Mouse (Mus musculus) forebrain, embryonic 12.5 days (tissue): ENCODE measurements around the gene Sertad2. TPM values are rescaled to one million over a fixed set of nuclear protein-coding genes. Genes with fewer than 3 reads are reported as not detected.

Experiments used
- ATAC-seq: fragments of 200-750 bp; cut with Nextera tagmentation; 2 replicates; pipeline ENCODE4 v1.8.0; 2017; ENCODE audit warnings: moderate TSS enrichment; ENCODE audit not compliant: low FRiP score
- H3K27ac ChIP-seq: fragments of 300-500 bp; sonication (generic); 2 replicates; pipeline ENCODE4 v1.5.1; 2016; ENCODE audit warnings: mild to moderate bottlenecking
- H3K27me3 ChIP-seq: fragments of 300-500 bp; sonication (generic); 2 replicates; pipeline ENCODE4 v1.6.1; 2016; ENCODE audit warnings: mild to moderate bottlenecking
- H3K36me3 ChIP-seq: fragments of 300-500 bp; sonication (generic); replicated peaks from 2 replicates; pipeline ENCODE4 v1.6.1; 2016; ENCODE audit warnings: mild to moderate bottlenecking
- H3K4me1 ChIP-seq: fragments of 300-500 bp; sonication (generic); 2 replicates; pipeline ENCODE4 v1.6.1; 2016
- H3K4me2 ChIP-seq: fragments of 300-500 bp; sonication (generic); 2 replicates; pipeline ENCODE4 v1.6.1; 2016; ENCODE audit warnings: mild to moderate bottlenecking, moderate library complexity
- H3K4me3 ChIP-seq: fragments of 300-500 bp; sonication (generic); replicated peaks from 2 replicates; pipeline ENCODE4 v1.5.1; 2016; ENCODE audit warnings: mild to moderate bottlenecking
- H3K9ac ChIP-seq: fragments of 300-500 bp; sonication (generic); 2 replicates; pipeline ENCODE4 v1.6.1; 2016; ENCODE audit warnings: mild to moderate bottlenecking
- H3K9me3 ChIP-seq: fragments of 300-500 bp; sonication (generic); 2 replicates; pipeline ENCODE4 v1.6.1; 2016
- WGBS: fragments of 180-500 bp; shearing (Covaris S2); methylation state at CpG from one replicate; pipeline ENCODE4 v1.1.7; 2016; 5-methylcytosine and 5-hydroxymethylcytosine counted together
- polyA plus RNA-seq: library from polyadenylated mRNA; unstranded; fragments of >200 nt; fragmentation: Nextera tagmentation; extraction: Ambion mirVana; gene quantifications from 2 replicates; pipeline ENCODE4 v1.2.1, GENCODE M21; 2016

Gene Sertad2
- polyA plus RNA-seq, 1 experiment from 2014 or later = 33.5 TPM

DNA sequence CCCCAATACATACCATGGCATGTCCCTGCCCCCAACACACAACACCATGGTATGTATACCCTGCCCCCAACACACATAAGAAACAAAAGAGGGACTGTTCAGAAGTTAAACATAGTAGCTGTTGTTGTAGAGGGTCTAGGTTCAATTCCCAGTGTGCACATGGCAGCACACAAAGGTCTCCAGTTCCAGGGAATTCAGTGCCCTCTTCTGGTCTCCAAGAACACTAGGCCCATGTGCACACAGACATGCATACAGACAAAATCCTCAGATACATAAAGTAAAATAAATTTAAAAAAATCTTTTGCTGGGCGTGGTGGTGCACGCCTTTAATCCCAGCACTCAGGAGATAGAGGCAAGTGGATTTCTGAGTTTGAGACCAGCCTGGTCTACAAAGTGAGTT lies 39.7 kb downstream of the Sertad2 start:
- no peaks in the 10 kb centered on the region for H3K36me3 ChIP-seq
- no peak overlapping the region for H3K9ac ChIP-seq
- H3K9me3 ChIP-seq = no peaks in the 10 kb centered on the region
- 97% methylated on average over 2 of the region's 2 CpGs for WGBS
- H3K4me2 ChIP-seq = no peak overlapping the region
- H3K4me1 ChIP-seq = no peaks in the 10 kb centered on the region
- no peaks in the 10 kb centered on the region for H3K27me3 ChIP-seq
- no peak for ATAC-seq
- no peak overlapping the region for H3K27ac ChIP-seq
- H3K4me3 ChIP-seq = no peak overlapping the region

DNA sequence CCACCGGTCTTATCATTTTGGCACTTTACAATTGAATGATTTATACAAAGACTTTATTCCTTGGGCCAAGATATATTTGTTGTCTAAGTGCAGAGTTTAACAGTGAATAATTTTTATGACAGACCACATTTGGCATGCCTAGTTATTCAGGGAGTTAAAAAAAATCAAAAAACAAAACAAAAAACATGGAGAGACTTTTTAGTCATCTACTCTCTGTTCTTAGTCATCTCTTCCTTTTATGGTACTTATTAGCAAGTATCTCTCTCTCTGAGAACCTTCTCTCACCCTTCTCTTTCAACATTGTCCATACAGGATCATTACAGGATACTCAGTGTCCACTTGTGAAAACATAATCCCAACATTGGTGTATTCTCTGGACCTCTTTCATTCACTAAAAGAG lies 42.2 kb downstream of the Sertad2 start:
- Histone ChIP-seq H3K4me1 (no peaks in the 10 kb centered on the region), H3K27me3 (no peaks in the 10 kb centered on the region), H3K4me2 (no peak overlapping the region), H3K36me3 (no peaks in the 10 kb centered on the region), H3K9me3 (no peaks in the 10 kb centered on the region), H3K9ac (no peak overlapping the region), H3K4me3 (no peak overlapping the region), H3K27ac (no peak overlapping the region)
- 100% methylated on average over 1 of the region's 1 CpGs for WGBS
- ATAC-seq = no peak

DNA sequence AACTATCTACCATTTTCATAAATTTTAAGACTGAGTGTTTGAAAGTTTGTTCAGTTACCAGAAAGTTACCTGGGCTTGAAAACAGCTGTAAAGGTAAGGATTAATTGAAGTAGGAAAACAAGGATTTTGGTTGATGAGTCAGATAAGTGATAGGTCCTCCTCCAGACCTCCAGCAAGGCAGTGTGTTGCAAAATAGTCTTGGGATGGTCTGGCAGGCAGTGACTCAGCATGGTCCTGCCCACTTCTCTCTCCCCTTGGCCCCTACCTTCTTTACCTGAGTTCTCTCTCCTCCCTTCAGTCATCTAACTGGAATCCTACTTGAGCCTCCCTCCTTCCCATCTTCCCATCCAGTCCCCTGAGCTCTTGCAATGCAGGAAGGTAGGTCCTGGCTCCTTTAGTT lies 43.1 kb downstream of the Sertad2 start:
- Histone ChIP-seq H3K4me1 (no peaks in the 10 kb centered on the region), H3K4me2 (no peak overlapping the region), H3K9me3 (no peaks in the 10 kb centered on the region), H3K9ac (no peak overlapping the region), H3K36me3 (no peaks in the 10 kb centered on the region), H3K4me3 (no peak overlapping the region), H3K27ac (no peak overlapping the region), H3K27me3 (no peaks in the 10 kb centered on the region)
- ATAC-seq = no peak

DNA sequence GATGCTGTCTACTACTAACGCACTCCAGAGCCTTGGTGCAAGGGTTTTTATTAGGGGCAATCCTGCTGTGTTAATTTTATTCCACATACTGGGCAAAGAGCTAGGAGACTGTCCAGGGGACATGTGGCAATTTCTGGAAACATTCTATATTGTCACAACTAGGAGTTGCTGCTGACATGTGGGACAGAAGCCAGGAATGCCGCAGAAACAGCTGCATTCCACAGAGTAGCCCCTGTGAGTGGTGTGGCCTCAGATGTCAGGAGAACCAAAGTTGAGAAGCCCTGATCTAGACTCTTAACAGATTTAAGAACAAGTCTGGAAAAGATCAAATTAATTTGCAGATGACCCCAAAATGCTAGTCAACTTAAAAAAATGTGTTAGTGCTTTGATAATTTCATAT lies 46.3 kb downstream of the Sertad2 start:
- no peaks in the 10 kb centered on the region; the same call in 1 of the 2 replicates for H3K4me1 ChIP-seq
- WGBS = 80% methylated on average over 2 of the region's 2 CpGs
- no peaks in the 10 kb centered on the region for H3K36me3 ChIP-seq
- no peak for ATAC-seq
- H3K4me2 ChIP-seq = no peak overlapping the region
- no peaks in the 10 kb centered on the region for H3K27me3 ChIP-seq
- H3K9ac ChIP-seq = no peak overlapping the region
- H3K9me3 ChIP-seq = no peaks in the 10 kb centered on the region
- H3K27ac ChIP-seq = no peak overlapping the region
- H3K4me3 ChIP-seq = no peak overlapping the region

DNA sequence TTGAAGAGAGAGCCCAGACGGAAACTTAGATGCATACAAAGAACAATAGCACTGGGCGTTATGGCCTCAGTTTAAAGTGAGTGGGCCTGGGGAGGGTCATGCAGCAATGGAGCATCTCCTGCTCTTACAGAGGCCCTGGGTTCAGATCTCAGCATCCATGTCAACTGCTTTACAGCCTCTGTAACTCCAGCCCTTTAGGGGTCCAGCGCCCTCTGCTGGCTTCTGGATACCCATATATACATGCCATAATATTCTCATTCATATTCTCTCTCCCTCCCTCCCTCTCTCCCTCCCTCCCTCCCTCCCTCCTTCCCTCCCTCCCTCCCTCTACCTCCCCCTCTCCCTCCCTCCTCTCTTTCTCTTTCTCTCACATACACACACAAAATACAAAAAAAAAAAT lies 49.0 kb downstream of the Sertad2 start:
- 61% methylated on average over 3 of the region's 3 CpGs for WGBS
- Histone ChIP-seq H3K9ac (no peak overlapping the region), H3K9me3 (no peaks in the 10 kb centered on the region), H3K4me1 (no peaks in the 10 kb centered on the region; the same call in 1 of the 2 replicates), H3K27me3 (no peaks in the 10 kb centered on the region), H3K4me2 (no peak overlapping the region), H3K27ac (no peak overlapping the region), H3K36me3 (no peaks in the 10 kb centered on the region), H3K4me3 (no peak overlapping the region)
- no peak for ATAC-seq

DNA sequence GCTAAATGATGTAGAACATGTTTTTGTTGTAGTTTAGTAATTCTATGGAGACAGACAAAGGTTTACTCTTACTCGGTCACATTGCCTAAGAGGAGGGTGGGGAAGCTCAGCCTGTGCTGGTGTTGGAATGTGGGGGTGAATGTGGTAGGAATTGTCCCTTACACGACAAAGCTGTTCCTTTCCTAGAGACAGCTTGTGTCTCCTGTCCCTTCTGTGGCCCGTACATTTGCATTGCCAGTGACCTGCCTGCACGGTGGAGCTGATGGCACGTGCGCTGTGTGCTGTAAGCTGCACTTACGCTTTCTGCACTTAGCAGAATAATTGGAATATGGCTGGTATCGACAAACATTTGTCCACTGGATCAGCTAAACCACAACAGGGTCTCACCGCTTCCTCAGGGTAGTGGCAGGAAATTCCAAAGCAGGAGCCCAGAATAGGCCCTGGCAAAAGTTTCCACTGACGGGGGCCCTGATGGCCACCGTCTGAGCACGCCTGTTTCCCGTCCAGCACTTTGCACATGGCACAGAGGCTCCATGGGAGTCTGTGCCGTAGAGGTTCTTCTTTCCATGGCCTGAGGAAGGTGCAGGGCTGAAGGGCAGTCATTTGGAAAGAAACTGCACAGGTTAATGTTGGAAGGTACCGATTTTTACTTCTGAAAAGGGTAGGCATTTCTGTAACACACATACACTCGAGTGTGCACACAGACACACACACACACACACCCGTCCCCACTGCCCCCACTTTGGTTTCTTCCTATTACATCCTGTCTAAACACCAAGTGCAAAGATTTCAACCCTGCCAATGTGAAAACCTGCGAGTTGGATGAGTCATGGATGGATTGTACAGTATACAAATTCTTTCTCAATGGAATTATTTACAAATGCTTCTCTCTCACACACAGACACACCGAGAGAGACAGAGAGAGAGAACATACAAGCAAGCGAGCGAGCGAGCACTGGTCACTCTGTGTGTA lies 51.5 kb downstream of the Sertad2 start:
- Histone ChIP-seq H3K27ac (no peak overlapping the region), H3K4me1 (no peaks in the 10 kb centered on the region; the same call in 1 of the 2 replicates), H3K27me3 (no peaks in the 10 kb centered on the region), H3K4me2 (no peak overlapping the region), H3K9ac (no peak overlapping the region), H3K36me3 (no peaks in the 10 kb centered on the region), H3K4me3 (no peak overlapping the region), H3K9me3 (no peaks in the 10 kb centered on the region)
- ATAC-seq = no peak
- 81% methylated on average over 22 of the region's 22 CpGs for WGBS

DNA sequence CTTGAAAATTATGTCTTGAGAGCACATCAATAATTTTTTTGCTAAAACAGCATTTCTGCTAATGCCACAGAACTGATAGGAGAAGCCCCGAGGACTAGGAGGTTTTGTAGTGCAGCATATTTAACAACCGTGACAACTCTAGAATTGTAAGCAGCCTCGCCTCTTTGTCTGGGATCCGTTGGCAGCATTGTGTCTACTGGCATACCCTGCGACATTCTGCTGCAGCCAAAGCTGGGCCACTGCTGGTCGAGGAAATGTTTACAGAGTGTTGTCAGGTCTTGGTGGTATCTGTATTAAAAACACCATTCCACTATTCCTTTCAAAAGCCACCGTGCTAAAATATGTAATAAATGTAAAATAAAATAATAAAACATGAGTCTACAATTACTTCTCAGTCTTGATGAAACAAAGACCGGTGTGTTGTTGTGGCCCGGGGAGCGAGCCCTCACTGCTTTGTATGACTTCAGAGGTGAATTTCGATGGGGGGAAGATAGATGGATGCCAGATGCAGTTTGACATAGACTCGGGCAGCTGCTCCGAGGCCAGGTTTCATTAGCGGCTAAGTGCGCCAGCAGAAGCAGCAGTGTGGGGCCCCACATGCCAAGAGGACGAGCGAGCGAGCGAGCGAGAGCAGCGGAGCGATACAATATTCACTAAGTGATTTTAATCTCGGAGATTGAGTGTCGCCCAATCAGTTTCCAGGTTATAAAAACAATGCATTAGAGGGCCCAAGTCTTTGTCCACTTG lies 60.2 kb downstream of the Sertad2 start:
- no peak overlapping the region for H3K27ac ChIP-seq
- WGBS = 74% methylated on average over 24 of the region's 24 CpGs
- no peak overlapping the region for H3K4me2 ChIP-seq
- no peak for ATAC-seq
- no peaks in the 10 kb centered on the region for H3K36me3 ChIP-seq
- no peak overlapping the region for H3K9ac ChIP-seq
- H3K4me1 ChIP-seq = peaks cover 8% of the 10 kb centered on the region; the same call in 1 of the 2 replicates
- no peak overlapping the region for H3K4me3 ChIP-seq
- H3K27me3 ChIP-seq = no peaks in the 10 kb centered on the region
- H3K9me3 ChIP-seq = no peaks in the 10 kb centered on the region

DNA sequence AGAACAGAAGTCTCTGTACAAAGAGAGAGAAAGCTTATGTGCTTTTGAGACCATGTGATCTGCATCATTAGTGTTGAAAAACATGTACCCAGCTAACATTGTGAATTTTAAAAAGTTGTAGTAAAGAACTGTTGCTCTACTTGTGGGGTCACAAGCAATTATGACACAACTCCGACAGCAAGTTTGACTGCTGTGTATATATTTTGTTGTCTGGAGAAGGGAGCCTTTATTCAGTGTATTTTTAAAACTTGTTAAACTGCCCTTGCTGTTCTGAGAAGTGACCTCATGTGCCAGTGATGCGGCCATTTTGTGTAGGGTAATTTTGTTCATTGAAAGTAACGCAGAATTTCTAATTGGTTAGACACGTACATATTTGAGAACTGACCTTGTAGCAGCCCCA lies 61.1 kb downstream of the Sertad2 start:
- Histone ChIP-seq H3K4me3 (no peak overlapping the region), H3K4me1 (peaks cover 8% of the 10 kb centered on the region; the same call in 1 of the 2 replicates), H3K36me3 (no peaks in the 10 kb centered on the region), H3K27me3 (no peaks in the 10 kb centered on the region), H3K4me2 (no peak overlapping the region), H3K27ac (no peak overlapping the region), H3K9me3 (no peaks in the 10 kb centered on the region), H3K9ac (no peak overlapping the region)
- WGBS = 84% methylated on average over 4 of the region's 4 CpGs
- no peak for ATAC-seq

DNA sequence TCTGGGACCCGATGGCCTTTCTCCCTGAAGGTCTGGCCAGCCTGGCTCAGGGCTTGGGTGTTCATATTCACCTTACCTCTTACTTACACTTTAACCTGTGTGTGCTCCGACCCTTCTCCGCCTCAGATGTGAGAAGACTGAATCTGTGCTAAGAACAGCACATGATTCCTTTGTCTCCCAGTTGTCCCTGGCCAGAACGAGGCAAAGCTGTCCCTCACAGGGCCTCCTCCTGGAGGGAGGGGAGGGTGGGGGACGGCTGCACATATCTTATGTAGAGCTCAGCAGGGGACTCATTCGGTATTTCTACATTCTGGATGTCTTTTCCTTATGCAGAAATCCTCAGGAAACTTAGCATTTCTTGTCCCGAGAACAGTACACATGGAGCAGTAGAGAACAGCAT lies 62.6 kb downstream of the Sertad2 start:
- 0 out of 2 replicates have a peak overlapping the region, but pooled peaks have one; percentile 19 for H3K27ac ChIP-seq
- no peak overlapping the region for H3K9ac ChIP-seq
- H3K27me3 ChIP-seq = no peaks in the 10 kb centered on the region
- WGBS = 44% methylated on average over 7 of the region's 7 CpGs
- H3K4me3 ChIP-seq = no peak overlapping the region
- no peaks in the 10 kb centered on the region for H3K36me3 ChIP-seq
- no peak for ATAC-seq
- no peak overlapping the region for H3K4me2 ChIP-seq
- peaks cover 8% of the 10 kb centered on the region; the same call in 1 of the 2 replicates for H3K4me1 ChIP-seq
- H3K9me3 ChIP-seq = no peaks in the 10 kb centered on the region

DNA sequence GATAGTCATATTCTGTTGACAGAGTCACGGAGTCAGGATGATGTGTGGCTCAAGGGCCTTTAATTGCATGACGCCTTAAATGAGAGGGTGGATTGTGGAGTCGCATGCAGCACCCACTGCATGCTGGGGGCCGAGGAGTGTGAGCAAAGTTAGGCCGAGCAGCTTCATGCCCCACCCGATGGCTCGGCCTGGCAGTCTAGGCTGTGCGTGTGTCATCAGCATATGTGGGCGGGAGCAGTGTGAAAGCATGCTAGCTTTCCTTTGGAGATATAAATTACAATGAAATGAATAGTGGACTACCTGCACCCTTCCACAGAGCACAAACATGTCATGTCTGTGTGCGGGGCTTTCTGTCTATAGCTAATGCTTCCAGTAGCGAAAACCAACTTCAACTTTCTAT lies 65.4 kb downstream of the Sertad2 start:
- Histone ChIP-seq H3K4me2 (no peak overlapping the region), H3K9ac (no peak overlapping the region), H3K4me1 (peaks cover 8% of the 10 kb centered on the region; the same call in 1 of the 2 replicates), H3K4me3 (no peak overlapping the region), H3K27ac (no peak overlapping the region), H3K36me3 (no peaks in the 10 kb centered on the region), H3K9me3 (no peaks in the 10 kb centered on the region), H3K27me3 (no peaks in the 10 kb centered on the region)
- 90% methylated on average over 11 of the region's 11 CpGs for WGBS
- ATAC-seq = no peak

DNA sequence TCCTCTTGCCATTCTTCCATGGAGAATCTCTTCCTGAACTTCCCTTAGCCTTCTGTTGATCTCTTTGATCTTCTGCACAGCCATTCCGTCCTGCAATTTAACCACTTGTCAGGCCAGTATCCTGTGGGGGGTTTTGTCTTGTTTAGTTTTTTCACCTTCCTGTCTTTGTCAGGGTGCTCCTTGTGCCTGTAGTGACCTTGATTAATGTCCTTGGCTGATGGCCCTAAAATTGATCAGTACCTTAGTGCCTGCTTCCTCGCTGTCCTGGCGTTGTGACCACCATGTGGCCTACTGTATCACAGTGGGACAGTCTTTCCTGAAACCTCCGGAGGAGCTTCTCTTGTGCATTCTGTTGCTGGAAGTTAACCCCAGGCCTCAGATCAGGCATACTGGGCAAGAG lies 70.2 kb downstream of the Sertad2 start:
- Histone ChIP-seq H3K36me3 (no peaks in the 10 kb centered on the region), H3K9me3 (no peaks in the 10 kb centered on the region), H3K4me2 (no peak overlapping the region), H3K27me3 (no peaks in the 10 kb centered on the region), H3K27ac (no peak overlapping the region), H3K4me3 (no peak overlapping the region), H3K4me1 (peaks cover 6% of the 10 kb centered on the region; the same call in 1 of the 2 replicates), H3K9ac (no peak overlapping the region)
- WGBS = 95% methylated on average over 4 of the region's 4 CpGs
- ATAC-seq = no peak

DNA sequence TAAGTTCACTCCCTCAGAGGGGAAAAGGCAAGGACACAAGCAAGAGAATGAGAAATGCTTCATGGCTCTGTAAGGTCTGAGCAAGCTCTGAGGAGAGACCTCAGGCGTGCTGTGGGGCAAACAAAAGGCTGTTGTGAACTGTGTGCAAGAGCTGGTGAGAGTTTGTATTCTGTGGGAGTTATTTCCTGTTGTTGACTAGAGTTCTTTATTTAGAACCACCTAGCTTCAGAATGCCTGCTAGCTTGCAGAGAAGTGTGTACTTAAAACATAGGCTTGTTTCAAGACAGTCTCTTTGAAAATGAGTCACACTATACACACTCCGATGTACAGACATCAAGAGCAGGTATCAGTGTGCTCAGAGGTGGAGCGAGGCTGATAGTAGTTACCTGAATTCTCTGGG lies 73.0 kb downstream of the Sertad2 start:
- 70% methylated on average over 3 of the region's 3 CpGs for WGBS
- Histone ChIP-seq H3K27me3 (no peaks in the 10 kb centered on the region), H3K4me3 (no peak overlapping the region), H3K27ac (no peak overlapping the region), H3K4me2 (no peak overlapping the region), H3K4me1 (peaks cover 6% of the 10 kb centered on the region; the same call in 1 of the 2 replicates), H3K36me3 (no peaks in the 10 kb centered on the region), H3K9ac (no peak overlapping the region), H3K9me3 (no peaks in the 10 kb centered on the region)
- no peak for ATAC-seq
